Mouse (Mus musculus) olfactory bulb, adult 2 months (tissue): ENCODE results near the gene Rhobtb1.

ENCODE experiments used
- CTCF ChIP-seq: fragments of 200-500 bp; IDR thresholded peaks from 2 replicates; pipeline ENCODE4 v1.5.1; 2012; ENCODE audit warnings: low read depth, mild to moderate bottlenecking, low read length, moderate library complexity; ENCODE audit not compliant: insufficient read depth
- POLR2A ChIP-seq: fragments of 200-500 bp; IDR thresholded peaks from 2 replicates; pipeline ENCODE4 v1.6.1; 2012; ENCODE audit warnings: mild to moderate bottlenecking, low read depth, low read length, moderate library complexity; ENCODE audit not compliant: insufficient read depth

DNA sequence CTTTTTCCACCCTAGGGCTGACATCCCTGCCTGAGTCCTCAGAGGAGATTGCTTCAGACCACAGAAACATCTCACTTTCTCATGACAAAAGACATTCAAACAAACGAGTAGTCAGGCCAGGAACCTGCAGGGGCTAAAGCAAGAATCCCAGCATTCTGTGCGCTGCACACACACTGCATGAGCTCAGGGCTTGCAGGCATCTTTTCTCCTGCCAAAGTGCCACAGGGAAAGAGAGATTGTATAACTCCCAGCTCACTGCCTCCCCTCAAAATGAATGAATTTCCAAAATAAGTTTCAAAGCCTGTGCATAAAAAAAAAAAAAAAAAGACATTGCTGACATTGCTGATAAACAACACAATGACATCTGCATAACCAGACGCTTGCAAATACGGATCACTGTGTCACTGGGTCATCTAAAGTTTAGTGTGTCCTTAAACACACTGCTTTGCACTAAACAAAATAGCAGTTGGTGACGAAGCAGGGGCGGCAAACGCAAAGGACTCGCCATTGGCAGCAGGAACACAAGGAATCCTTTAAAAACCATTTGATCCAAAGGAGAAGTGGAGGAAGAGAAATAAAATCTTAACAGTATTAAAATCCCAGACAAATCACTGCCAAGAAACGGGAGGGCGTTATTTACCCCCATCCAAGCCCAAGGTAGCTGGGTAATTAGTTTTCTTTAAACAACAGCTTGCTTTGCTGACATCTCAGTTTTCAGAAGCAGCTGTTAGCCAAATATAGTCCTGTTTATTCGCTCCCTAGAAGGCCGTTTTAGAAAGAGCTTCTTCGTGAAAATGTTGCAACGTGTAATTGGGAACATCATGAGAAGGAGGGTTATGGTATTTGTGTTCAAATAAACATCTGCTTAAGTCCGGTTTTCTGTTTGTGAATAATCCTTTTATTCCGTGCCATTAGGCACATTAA lies 183.3 kb downstream of the Rhobtb1 start:
- TF ChIP-seq CTCF (no peak), POLR2A (no peak)
